Mouse (Mus musculus) NIH3T3 (cell line): ENCODE measurements around the gene Pnmt.

Experiments
- DNase-seq: peaks from one replicate; pipeline ENCODE4 v3.0.0-alpha.2; 2012; ENCODE audit warnings: low read depth

The Pnmt gene

GRCm38 (mm10) chr11:98385638-98386585 is at the start of gene Pnmt:
Gene Pnmt, plus strand, starts transcription at chr11:98386450.
- no peak for DNase-seq

GRCm38 (mm10) chr11:98338507-98338961 is 47.7 kb upstream of the Pnmt start:
- DNase-seq, result peak; percentile 23

GRCm38 (mm10) chr11:98339071-98339501 is 47.2 kb upstream of the Pnmt start:
- peak; percentile 17 for DNase-seq

DNA sequence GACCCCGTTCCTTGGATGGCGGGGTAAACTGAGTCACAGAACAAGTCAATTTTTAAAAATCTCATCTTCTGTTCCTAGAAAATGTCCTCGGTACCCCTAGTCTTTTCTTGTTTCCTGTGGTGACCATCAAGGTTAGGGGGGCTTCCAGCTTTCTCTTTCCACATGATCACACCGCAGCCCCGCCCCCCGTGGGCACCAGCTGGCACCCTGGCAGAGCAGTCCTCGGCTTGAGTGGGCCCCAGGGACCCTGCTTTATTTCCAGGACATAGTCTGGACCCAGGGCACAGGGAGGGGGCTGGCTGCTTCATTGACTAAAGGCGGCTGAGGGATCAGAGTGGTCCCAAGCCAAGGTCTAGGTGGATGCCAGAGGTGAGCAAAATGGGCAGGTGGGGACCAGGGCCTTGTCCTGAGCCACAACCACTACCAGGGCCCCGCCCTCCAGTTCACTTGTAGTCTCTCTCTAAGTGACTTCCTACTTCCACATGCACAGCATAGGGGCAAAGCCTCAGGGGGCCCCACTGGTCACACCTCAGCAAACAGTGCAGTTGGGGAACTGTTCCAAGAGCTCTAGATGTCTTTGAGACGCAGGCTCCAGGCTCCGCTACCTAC is 46.5 kb upstream of the Pnmt start:
- DNase-seq, result no peak

- no peak for DNase-seq
These were observed 45.7 kb upstream of the Pnmt start for GRCm38 (mm10) chr11:98340597-98340996.

GRCm38 (mm10) chr11:98341174-98341573 is 45.1 kb upstream of the Pnmt start:
- DNase-seq, result no peak

- DNase-seq, result peak; percentile 95
These were observed 44.0 kb upstream of the Pnmt start for GRCm38 (mm10) chr11:98342000-98342945.

- peak; percentile 83 for DNase-seq
These were observed 41.0 kb upstream of the Pnmt start for GRCm38 (mm10) chr11:98345253-98345652.

DNA sequence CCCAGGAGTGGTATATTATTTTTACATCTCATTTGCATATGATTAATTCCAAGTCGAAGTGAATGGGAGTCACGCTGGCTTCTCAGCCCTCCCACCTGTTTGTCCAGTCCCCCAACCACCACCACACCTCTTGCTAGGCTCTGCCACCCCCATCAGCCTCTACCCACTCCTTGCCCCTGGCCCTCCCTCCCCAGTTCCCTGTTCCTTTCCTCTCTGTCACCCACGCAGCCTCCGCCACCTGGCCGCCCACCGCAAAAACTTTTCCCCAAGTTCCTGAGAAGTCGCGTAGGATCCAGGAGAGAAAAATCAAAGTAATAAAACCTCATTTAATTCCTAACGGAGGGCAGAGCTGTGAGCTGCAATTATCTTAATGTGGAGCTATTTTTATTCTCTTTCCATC is 40.1 kb upstream of the Pnmt start:
- no peak for DNase-seq

DNA sequence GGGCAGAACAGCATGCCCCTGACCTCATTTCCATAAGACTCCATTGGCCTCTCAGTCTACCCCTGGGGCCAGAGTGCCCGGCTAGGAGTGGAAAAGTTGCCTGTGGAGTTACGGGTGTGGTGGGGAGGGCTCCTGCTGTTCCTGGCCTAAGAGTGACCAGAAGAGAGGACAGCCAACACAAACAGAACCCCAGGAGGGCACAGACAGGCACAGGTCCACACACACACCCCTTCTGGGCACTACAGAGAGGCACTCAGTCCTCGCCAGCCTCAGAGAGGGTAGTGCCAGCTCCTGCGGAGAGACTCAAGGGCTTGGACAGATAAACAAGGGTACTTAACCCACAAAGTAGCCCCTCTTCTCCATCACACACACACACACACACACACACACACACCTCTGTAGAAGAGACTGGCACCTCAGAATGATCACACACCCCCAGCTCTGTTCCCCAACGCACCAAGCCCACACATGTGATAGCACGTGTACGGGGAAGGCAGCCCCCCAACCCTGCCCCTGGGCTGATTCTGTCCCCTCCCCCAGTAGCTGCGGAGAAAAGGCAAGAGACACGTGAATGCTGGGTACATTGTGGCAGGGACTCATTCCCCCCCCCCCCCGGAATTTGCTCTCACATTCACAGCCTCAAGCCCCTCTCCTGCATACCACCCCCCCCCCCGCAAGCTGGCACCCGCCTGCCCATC is 38.7 kb upstream of the Pnmt start:
- no peak for DNase-seq

- DNase-seq, result no peak
These were observed 37.9 kb upstream of the Pnmt start, which contains the start of gene Ppp1r1b for GRCm38 (mm10) chr11:98348083-98348961. Gene Ppp1r1b, plus strand, starts transcription at chr11:98348404.

- no peak for DNase-seq
These were observed 36.9 kb upstream of the Pnmt start for GRCm38 (mm10) chr11:98349308-98349707.

GRCm38 (mm10) chr11:98352272-98352990 is 33.8 kb upstream of the Pnmt start:
- no peak for DNase-seq

- DNase-seq, result peak; percentile 18
These were observed 32.5 kb upstream of the Pnmt start for GRCm38 (mm10) chr11:98353651-98354211.

DNA sequence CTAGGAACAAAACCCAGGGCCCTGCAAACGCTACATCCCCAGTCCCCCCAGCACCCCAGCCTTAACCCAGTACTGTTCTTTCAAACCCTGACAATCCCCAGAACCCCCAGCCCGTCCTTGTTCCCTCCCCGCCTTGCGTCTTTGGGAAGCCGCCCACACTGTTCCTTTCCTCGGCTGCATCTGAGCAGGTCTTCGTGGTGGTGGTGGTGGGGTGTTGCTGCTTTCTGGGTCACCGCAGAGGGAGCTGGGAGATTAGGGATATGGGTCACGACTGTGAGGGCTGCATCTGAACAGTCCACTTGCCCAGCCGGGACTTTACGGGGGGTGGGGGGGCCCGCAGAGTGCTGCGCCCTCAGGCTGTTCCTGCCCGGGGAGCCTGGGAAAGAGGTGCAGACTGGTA is 31.8 kb upstream of the Pnmt start:
- DNase-seq, result no peak

- peak; percentile 88 for DNase-seq
These were observed 30.4 kb upstream of the Pnmt start for GRCm38 (mm10) chr11:98355732-98356299.

- no peak for DNase-seq
These were observed 29.4 kb upstream of the Pnmt start for GRCm38 (mm10) chr11:98356625-98357394.
